Mouse (Mus musculus): ENCODE measurements around the gene Ano4. TPM values are rescaled to one million over a fixed set of nuclear protein-coding genes. Genes with fewer than 3 reads are reported as not detected.

The Ano4 gene
- 10 to 100 TPM; 18.3 to 19.1 TPM for total RNA-seq (2021)
- long read RNA-seq, experiment 1, partial matches to known transcripts, result 2 of 15 reads
- long read RNA-seq, experiment 1, other reads (novel, unspliced or antisense), result 9 of 15 reads
- long read RNA-seq, experiment 2, partial matches to known transcripts, result 2 of 8 reads
- long read RNA-seq, experiment 2, other reads (novel, unspliced or antisense), result 4 of 8 reads

GRCm38 (mm10) chr10:89344491-89345195 is at the start of gene Ano4:
TSS of gene Ano4 (minus strand) at chr10:89344762.
- DNase-seq (ENCODE audit: low spot score in 2 of 2), result peak; percentile 43 to 58

DNA sequence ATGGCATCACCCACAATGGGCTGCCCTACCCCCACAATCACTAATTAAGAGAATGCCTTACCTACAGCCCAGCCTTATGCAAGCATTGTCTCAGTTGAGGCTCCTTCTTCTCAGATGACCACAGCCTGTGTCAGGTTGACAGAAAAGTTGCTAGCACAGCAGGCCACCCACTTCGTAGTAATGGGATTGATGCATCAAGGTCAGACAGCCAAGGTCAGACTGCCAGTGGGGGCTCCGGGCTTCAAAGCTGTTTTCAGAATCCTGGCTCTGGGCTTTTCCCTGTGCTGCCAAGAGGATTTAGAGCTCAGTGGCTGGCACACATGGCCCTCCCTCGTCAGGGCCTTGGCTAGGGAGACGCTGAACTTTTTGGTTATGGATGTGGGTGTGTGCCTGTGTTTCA is 48.1 kb upstream of the Ano4 start:
- no peak for DNase-seq (ENCODE audit: low spot score in 2 of 2)

- no peak for DNase-seq (ENCODE audit: low spot score in 2 of 2)
These were observed 47.1 kb upstream of the Ano4 start for GRCm38 (mm10) chr10:89391571-89392163.

GRCm38 (mm10) chr10:89386461-89386860 is 41.9 kb upstream of the Ano4 start:
- no peak for DNase-seq (ENCODE audit: low spot score in 2 of 2)

- peak; percentile 82 for DNase-seq (ENCODE audit: low spot score in 2 of 2)
These were observed 38.9 kb upstream of the Ano4 start for GRCm38 (mm10) chr10:89383462-89383861.

- no peak for DNase-seq (ENCODE audit: low spot score in 2 of 2)
These were observed 33.2 kb upstream of the Ano4 start for GRCm38 (mm10) chr10:89377750-89378149.

- no peak for DNase-seq (ENCODE audit: low spot score in 2 of 2)
These were observed 25.5 kb upstream of the Ano4 start for GRCm38 (mm10) chr10:89370051-89370450.

- DNase-seq (ENCODE audit: low spot score in 2 of 2), result no peak
These were observed 14.4 kb upstream of the Ano4 start for GRCm38 (mm10) chr10:89358933-89359332.

DNA sequence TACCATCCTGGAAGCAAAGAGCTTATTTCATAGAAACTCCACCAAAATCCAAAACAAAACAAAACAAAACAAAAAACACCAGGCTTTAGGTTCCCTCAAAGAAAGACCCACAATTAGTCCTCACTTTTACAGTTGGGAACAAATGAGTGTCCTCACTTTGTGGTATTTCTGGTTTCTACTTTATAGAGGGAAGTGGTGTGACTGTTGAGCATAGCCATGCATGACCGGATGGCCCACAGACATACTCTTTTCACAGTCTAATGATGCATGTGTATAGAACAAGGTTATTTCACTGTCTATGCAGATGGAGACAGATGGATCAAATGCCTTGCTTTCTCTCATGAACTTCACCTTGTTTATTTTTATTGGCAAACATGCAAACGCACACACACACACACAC is 10.1 kb upstream of the Ano4 start:
- no peak for DNase-seq (ENCODE audit: low spot score in 2 of 2)

GRCm38 (mm10) chr10:89351416-89351815 is 6.9 kb upstream of the Ano4 start:
- DNase-seq (ENCODE audit: low spot score in 2 of 2), result no peak

DNA sequence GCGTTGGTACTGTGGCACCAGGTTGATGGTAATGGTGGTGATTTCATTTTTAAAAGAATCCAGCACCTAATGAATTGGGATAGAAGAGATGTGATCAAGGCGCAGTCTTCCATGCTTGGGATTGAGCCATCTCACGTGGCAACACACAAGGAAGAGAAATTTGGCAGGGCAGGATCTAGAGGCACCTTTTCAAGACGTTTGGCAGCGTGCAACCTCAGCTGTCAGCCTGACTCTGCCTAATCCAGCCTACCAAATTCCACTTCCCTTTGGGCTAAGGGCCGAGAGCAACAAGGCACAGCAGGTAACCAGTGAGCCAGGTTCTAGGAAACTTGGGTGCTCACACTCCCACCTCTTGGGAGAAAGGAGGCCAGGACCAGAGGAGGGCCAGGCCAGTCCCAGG is 1.0 kb upstream of the Ano4 start:
- DNase-seq (ENCODE audit: low spot score in 2 of 2), result no peak

- no peak for DNase-seq (ENCODE audit: low spot score in 2 of 2)
These were observed 603 bp upstream of the Ano4 start for GRCm38 (mm10) chr10:89345196-89345533.

- no peak for DNase-seq (ENCODE audit: low spot score in 2 of 2)
These were observed 451 bp downstream of the Ano4 start for GRCm38 (mm10) chr10:89344132-89344490.

- DNase-seq (ENCODE audit: low spot score in 2 of 2), result no peak
These were observed 846 bp downstream of the Ano4 start for GRCm38 (mm10) chr10:89343716-89344115.

DNA sequence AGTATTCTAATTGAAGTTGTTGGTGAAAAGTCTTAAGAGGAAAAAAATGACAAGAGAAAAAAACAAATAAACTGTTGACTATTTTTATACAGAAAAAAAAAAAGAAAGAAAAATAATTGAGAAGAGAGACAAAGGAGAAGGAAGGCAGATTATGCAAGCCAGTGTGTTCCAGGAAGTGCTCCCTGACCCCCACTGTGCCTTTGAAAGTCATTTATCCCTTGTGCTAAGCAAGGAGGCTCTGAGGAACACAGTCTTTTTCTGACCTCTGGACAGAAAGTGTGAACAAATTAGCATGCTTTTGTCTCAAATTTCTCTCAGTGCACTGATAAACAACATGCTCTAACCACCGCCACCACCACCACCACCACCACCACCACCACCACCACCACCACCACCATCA is 14.3 kb downstream of the Ano4 start:
- no peak for DNase-seq (ENCODE audit: low spot score in 2 of 2)

DNA sequence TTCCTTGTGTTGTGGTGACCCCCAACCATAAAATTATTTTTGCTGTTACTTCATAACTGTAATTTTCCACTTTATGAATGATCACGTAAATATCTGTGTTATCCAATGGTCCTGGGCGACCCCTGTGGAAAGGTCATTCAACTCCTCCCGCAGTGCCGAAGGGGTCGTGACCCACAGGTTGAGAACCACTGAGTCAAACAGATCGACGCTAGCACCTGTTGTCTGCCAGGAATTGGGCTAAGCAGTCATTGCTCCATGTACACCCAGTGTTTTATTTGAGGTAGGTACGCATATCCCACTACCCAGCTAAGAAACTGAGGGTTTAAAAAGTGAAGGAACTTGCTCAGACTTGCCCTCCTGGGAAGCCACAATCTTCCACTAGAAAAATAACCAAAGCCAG is 14.8 kb downstream of the Ano4 start:
- no peak for DNase-seq (ENCODE audit: low spot score in 2 of 2)

DNA sequence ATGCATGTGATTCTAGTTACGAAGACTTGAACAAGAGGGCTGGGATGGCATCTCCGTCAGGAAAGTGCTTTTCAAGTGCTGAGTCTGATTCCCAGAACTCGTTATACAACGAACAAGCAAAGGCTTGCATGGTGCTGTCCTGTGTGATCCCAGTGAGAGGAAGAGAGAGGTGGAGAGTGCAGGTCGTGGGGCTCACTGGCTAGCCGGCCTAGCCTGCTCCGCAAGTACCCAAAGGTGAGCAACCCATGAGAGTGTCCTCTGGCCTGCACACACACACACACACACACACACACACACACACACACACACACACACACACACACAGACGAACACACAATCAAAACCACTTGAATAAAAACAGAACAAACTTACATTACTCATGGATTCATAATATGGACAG is 15.7 kb downstream of the Ano4 start:
- no peak for DNase-seq (ENCODE audit: low spot score in 2 of 2)

- DNase-seq (ENCODE audit: low spot score in 2 of 2), result peak; percentile 81 to 83
These were observed 17.5 kb downstream of the Ano4 start for GRCm38 (mm10) chr10:89327004-89327511.

GRCm38 (mm10) chr10:89326383-89326782 is 18.2 kb downstream of the Ano4 start:
- no peak for DNase-seq (ENCODE audit: low spot score in 2 of 2)

DNA sequence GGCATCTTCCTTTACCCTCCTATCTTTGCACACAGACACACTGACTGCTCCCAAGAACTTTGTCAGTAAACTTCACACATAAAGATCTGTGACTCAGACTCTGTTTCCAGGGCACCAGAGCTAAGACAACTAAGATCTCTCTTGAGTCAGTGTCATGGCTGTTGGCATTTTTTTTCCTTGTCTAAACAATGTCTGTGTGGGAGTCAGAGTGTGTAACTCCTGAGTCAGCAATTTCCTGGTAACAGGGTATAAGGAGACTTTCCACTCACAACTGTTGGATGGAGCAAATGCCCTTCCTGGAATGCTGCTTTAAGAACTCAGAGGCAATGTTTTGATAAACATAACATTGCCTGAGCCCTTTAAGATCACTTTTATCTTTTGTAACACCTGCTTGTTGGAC is 37.0 kb downstream of the Ano4 start:
- no peak for DNase-seq (ENCODE audit: low spot score in 2 of 2)

- no peak for DNase-seq (ENCODE audit: low spot score in 2 of 2)
These were observed 44.2 kb downstream of the Ano4 start for GRCm38 (mm10) chr10:89300346-89300745.

DNA sequence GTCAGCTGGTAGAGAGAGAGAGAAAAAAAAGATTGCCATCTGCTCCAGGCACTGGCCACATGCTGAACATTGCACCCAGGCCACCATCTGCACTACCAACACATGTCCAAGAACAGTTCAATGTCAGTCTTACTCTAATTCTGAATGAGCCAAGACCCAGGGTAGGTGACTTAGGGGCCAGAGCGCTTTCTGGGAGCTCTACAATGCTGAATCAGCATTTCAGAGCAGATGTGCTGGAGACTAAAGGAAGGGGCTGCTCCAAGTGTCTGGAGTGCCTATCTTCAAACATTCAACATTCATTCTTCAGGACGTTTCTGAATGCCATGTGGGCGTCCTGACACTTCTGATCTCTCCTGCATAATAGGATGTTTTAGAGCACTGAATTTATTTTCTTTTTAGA is 51.8 kb downstream of the Ano4 start:
- no peak for DNase-seq (ENCODE audit: low spot score in 2 of 2)

- no peak for DNase-seq (ENCODE audit: low spot score in 2 of 2)
These were observed 53.9 kb downstream of the Ano4 start for GRCm38 (mm10) chr10:89290698-89291097.
